Mouse (Mus musculus) liver, embryonic 11.5 days (tissue): ENCODE data around the gene Tenm2. TPM values are rescaled to one million over a fixed set of nuclear protein-coding genes. Genes with fewer than 3 reads are reported as not detected.

ENCODE experiments used
- ATAC-seq: fragments of 200-750 bp; cut with Nextera tagmentation; replicated peaks from 2 replicates; pipeline ENCODE4 v1.8.0; 2017; ENCODE audit warnings: moderate number of reproducible peaks, mild to moderate bottlenecking, moderate TSS enrichment, moderate library complexity; ENCODE audit not compliant: low FRiP score
- DNase-seq: peaks from one replicate; pipeline ENCODE4 v3.0.0-alpha.2; 2017; ENCODE audit warnings: low spot score
- H3K27ac ChIP-seq: fragments of 300-500 bp; sonication (generic); 2 replicates; pipeline ENCODE4 v1.5.1; 2014; ENCODE audit warnings: mild to moderate bottlenecking, low read depth, low read length, control low read depth
- H3K27me3 ChIP-seq: fragments of 300-500 bp; sonication (generic); replicated peaks from 2 replicates; pipeline ENCODE4 v1.6.1; 2014; ENCODE audit warnings: low read length, mixed read lengths; ENCODE audit not compliant: control insufficient read depth, insufficient read depth
- H3K36me3 ChIP-seq: fragments of 300-500 bp; sonication (generic); 2 replicates; pipeline ENCODE4 v1.6.1; 2014; ENCODE audit warnings: mild to moderate bottlenecking, low read length, moderate library complexity, mixed read lengths; ENCODE audit not compliant: control insufficient read depth, insufficient read depth
- H3K4me1 ChIP-seq: fragments of 300-500 bp; sonication (generic); replicated peaks from 2 replicates; pipeline ENCODE4 v1.6.1; 2014; ENCODE audit warnings: low read length, mixed read lengths; ENCODE audit not compliant: control insufficient read depth, insufficient read depth
- H3K4me2 ChIP-seq: fragments of 300-500 bp; sonication (generic); 2 replicates; pipeline ENCODE4 v1.6.1; 2014; ENCODE audit warnings: mild to moderate bottlenecking, control low read depth, moderate library complexity
- H3K4me3 ChIP-seq: fragments of 300-500 bp; sonication (generic); 2 replicates; pipeline ENCODE4 v1.5.1; 2014; ENCODE audit warnings: low read depth, low read length, control low read depth
- H3K9ac ChIP-seq: fragments of 300-500 bp; sonication (generic); 2 replicates; pipeline ENCODE4 v1.6.1; 2014; ENCODE audit warnings: low read depth, low read length, control low read depth
- H3K9me3 ChIP-seq: fragments of 300-500 bp; sonication (generic); 2 replicates; pipeline ENCODE4 v1.6.1; 2016; ENCODE audit warnings: low read length, inconsistent platforms, mixed read lengths; ENCODE audit not compliant: control insufficient read depth
- WGBS: fragments of 180-500 bp; shearing (Covaris S2); extraction: QIAGEN DNeasy Blood & Tissue Kit; methylation state at CpG from one replicate; pipeline ENCODE4 v1.1.7; 2014; 5-methylcytosine and 5-hydroxymethylcytosine counted together
- polyA plus RNA-seq: library from polyadenylated mRNA; unstranded; fragments of >200 nt; fragmentation: Nextera tagmentation; extraction: Ambion mirVana; gene quantifications from 2 replicates; pipeline ENCODE4 v1.2.1, GENCODE M21; 2014

Gene Tenm2
- polyA plus RNA-seq, 1 experiment from 2014 or later, result 0.78 TPM

GRCm38 (mm10) chr11:36040508-36041233, 1195.1 kb downstream of the Tenm2 start:
- H3K4me1 ChIP-seq, result no peaks in the 10 kb centered on the region
- ATAC-seq (no peak), DNase-seq (no peak)
- no peak overlapping the region for H3K27ac ChIP-seq
- H3K9me3 ChIP-seq, result no peaks in the 10 kb centered on the region
- no peaks in the 10 kb centered on the region for H3K36me3 ChIP-seq
- no peak overlapping the region for H3K4me2 ChIP-seq
- 66% methylated on average over 10 of the region's 10 CpGs for WGBS
- H3K9ac ChIP-seq, result no peak overlapping the region
- no peaks in the 10 kb centered on the region for H3K27me3 ChIP-seq
- H3K4me3 ChIP-seq, result no peak overlapping the region

DNA sequence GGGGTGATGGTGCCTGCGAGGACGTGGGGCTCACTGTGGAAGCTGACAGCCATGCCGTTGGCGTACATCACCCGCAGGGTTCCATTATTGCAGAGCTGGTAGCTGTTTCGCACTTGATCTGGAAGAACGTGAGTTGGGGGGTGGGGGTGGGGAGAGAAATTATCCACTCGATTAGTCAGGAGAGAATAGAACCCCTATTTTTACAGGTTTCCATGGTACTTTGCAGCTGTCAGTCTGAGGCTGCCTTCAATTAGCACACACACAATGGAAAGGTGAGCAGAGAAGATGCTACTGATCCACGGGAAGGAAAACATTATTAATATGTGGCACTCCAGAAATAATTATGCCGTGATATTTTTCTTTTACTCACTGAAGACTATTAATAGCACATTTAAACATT, 1195.9 kb downstream of the Tenm2 start:
- H3K27ac ChIP-seq, result no peak overlapping the region
- no peak overlapping the region for H3K4me2 ChIP-seq
- no peak overlapping the region for H3K9ac ChIP-seq
- H3K9me3 ChIP-seq, result no peaks in the 10 kb centered on the region
- WGBS, result 81% methylated on average over 10 of the region's 10 CpGs
- H3K36me3 ChIP-seq, result no peaks in the 10 kb centered on the region
- H3K4me1 ChIP-seq, result no peaks in the 10 kb centered on the region
- DNase-seq (no peak), ATAC-seq (no peak)
- no peak overlapping the region for H3K4me3 ChIP-seq
- no peaks in the 10 kb centered on the region for H3K27me3 ChIP-seq

DNA sequence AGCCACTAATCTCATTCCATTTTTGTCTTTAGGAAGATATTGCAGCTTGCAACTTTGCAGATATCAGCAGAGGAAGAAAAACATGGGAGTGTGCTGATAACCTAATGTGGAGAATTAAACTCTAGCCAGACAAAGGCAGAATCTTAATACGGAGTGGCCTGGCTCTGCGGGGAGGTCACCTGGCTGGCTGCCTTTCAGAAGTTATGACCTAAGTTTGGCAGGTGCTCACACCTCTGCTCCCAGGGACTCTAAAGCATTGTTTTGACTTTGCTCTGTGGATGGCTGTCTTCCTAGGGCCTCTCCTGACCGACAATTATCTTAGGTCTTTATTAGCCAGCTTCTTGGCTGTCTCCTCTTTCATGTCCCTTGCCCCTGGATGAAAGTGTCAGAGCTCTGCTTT, 1197.4 kb downstream of the Tenm2 start:
- Histone ChIP-seq H3K36me3 (no peaks in the 10 kb centered on the region), H3K9me3 (no peaks in the 10 kb centered on the region), H3K27me3 (no peaks in the 10 kb centered on the region), H3K4me2 (no peak overlapping the region), H3K27ac (no peak overlapping the region), H3K4me1 (no peaks in the 10 kb centered on the region), H3K9ac (no peak overlapping the region), H3K4me3 (no peak overlapping the region)
- WGBS, result 33% methylated on average over 3 of the region's 3 CpGs
- ATAC-seq (no peak), DNase-seq (no peak)

DNA sequence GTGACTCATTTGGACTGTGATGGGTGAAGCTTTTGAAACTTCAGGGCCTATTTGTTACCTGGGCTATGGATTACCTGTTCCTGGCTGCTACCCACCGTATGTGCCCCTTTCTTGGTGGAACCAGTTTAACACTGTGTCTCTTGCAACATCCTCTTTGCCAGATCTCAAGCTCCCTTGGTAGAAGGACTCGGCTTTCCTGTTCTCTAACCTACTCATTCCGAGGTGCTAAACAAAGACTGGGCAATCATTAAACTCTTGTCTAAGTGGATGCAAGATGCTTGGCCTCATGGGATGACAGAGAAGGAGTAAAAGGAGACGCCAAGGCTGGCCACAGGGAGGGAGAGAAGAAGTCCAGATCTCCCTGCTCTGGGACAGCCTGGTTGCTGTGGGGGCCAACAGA, 1198.5 kb downstream of the Tenm2 start:
- H3K36me3 ChIP-seq, result no peaks in the 10 kb centered on the region
- H3K9ac ChIP-seq, result no peak overlapping the region
- H3K27ac ChIP-seq, result no peak overlapping the region
- H3K4me3 ChIP-seq, result no peak overlapping the region
- no peaks in the 10 kb centered on the region for H3K27me3 ChIP-seq
- DNase-seq (no peak), ATAC-seq (no peak)
- no peaks in the 10 kb centered on the region for H3K4me1 ChIP-seq
- WGBS, result 59% methylated on average over 4 of the region's 4 CpGs
- no peak overlapping the region for H3K4me2 ChIP-seq
- H3K9me3 ChIP-seq, result no peaks in the 10 kb centered on the region

GRCm38 (mm10) chr11:36036061-36036695, 1199.6 kb downstream of the Tenm2 start:
- Histone ChIP-seq H3K4me1 (no peaks in the 10 kb centered on the region), H3K27ac (no peak overlapping the region), H3K4me3 (no peak overlapping the region), H3K4me2 (no peak overlapping the region), H3K9ac (no peak overlapping the region), H3K36me3 (no peaks in the 10 kb centered on the region), H3K9me3 (no peaks in the 10 kb centered on the region), H3K27me3 (no peaks in the 10 kb centered on the region)
- ATAC-seq (no peak), DNase-seq (no peak)
- 51% methylated on average over 7 of the region's 7 CpGs for WGBS

GRCm38 (mm10) chr11:36031751-36032150, 1204.0 kb downstream of the Tenm2 start:
- Histone ChIP-seq H3K9me3 (no peaks in the 10 kb centered on the region), H3K4me1 (no peaks in the 10 kb centered on the region), H3K27me3 (no peaks in the 10 kb centered on the region), H3K4me3 (no peak overlapping the region), H3K36me3 (no peaks in the 10 kb centered on the region), H3K4me2 (no peak overlapping the region), H3K27ac (no peak overlapping the region), H3K9ac (no peak overlapping the region)
- ATAC-seq (no peak), DNase-seq (no peak)
- 40% methylated on average over 9 of the region's 9 CpGs for WGBS

- no peak overlapping the region for H3K9ac ChIP-seq
- ATAC-seq, result no peak
- no peak overlapping the region for H3K27ac ChIP-seq
- no peak overlapping the region for H3K4me3 ChIP-seq
- 54% methylated on average over 3 of the region's 3 CpGs for WGBS
- no peaks in the 10 kb centered on the region for H3K4me1 ChIP-seq
- no peak overlapping the region for H3K4me2 ChIP-seq
- no peaks in the 10 kb centered on the region for H3K9me3 ChIP-seq
- no peaks in the 10 kb centered on the region for H3K27me3 ChIP-seq
- DNase-seq, result no peak
- no peaks in the 10 kb centered on the region for H3K36me3 ChIP-seq
These were observed 1215.8 kb downstream of the Tenm2 start for GRCm38 (mm10) chr11:36020009-36020408.

DNA sequence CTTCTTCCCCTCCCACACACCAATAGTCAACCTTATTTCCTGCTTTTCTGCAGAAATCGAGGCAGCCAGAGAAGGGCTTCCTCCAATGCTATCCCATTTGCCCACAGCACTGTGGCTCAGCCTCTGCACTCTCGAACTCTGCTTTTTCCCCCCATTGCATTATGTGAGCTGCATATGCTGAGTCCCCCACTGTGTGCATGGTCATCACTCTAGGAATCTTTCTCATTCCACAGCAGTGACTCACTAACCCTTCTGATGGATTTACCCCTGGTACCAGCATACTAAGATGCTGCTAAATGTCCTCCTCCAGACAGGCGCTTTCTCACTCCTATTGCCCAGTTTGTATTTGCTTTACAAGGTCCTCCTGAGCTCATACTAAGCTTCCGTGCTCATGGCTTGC, 1222.6 kb downstream of the Tenm2 start:
- no peak for ATAC-seq
- 59% methylated on average over 4 of the region's 4 CpGs for WGBS

More for the DNA sequence above, 1222.6 kb downstream of the Tenm2 start:
- H3K27ac ChIP-seq, result no peak overlapping the region
- no peaks in the 10 kb centered on the region for H3K9me3 ChIP-seq
- no peak overlapping the region for H3K9ac ChIP-seq
- no peak overlapping the region for H3K4me2 ChIP-seq
- H3K36me3 ChIP-seq, result no peaks in the 10 kb centered on the region
- DNase-seq, result no peak
- no peak overlapping the region for H3K4me3 ChIP-seq
- no peaks in the 10 kb centered on the region for H3K4me1 ChIP-seq
- H3K27me3 ChIP-seq, result no peaks in the 10 kb centered on the region
